In the genomic region with DNA sequence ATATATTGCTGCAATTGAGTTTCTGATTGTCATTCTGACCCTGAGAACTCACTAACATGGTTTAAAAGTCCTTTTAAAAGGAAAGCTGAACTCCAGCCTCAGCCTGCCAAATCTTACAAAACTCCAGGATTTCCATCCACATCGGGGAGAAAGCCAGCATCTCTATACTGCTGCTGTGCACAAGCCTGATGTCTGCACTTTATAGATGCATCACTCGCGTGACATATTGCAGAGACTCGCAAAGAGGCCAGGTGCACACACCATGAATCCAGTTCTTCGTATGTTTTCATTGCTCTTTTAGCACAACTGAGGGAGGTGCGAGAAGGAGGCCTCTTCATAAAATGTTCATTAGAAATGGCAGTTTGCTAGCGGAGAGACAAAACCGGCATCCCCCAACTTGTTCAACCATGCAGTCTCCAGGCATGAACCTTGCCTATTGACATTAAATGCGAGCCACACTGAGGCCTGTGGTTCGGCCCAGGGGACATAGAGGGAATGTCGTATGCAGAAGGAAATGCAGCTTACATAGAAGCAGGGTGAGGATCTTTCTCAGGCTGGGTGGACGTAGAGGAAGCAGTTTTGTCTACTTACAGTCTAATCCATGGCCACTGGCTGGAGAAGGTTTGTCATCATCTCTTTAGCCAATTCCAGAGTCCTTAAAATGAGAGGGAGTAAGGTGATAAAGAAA, we compare ENCODE assay signal across 12 mouse cellular contexts.
DNase-seq lines count a peak whose midpoint lies in the region; ATAC-seq and TF ChIP-seq lines count a peak whose summit lies in the region.
"Had no signal": no experiment of that assay in that cellular context is flagged by ENCODE, and none has a peak within 500 bp of the region (broad histone marks: within the 10 kb centered on the region; RNA-seq: fewer than 3 reads in every experiment).

No protein-coding gene starts in this region.

- H3K27ac ChIP-seq in neural tube, embryonic 13.5 days (replicated peaks), result peak overlapping the region; percentile 82
- no peak overlapping the region for H3K27ac ChIP-seq in forebrain, embryonic 14.5 days (ENCODE audit: low read depth, low read length)
- H3K27ac ChIP-seq in hindbrain, postnatal 0 days, result peak overlapping the region; percentile 70; the same call in 1 of the 2 replicates
- no peak overlapping the region for H3K27ac ChIP-seq in kidney, embryonic 16.5 days (ENCODE audit: low read length)
- H3K27ac ChIP-seq: liver, embryonic 15.5 days had no signal

- no peak for TF ChIP-seq CTCF in hindbrain, postnatal 0 days (IDR thresholded peaks at IDR 0.05; ENCODE audit: low read depth)

- WGBS in neural tube, embryonic 13.5 days, result 46% methylated on average over 12 of the region's 12 CpGs
- WGBS in forebrain, embryonic 14.5 days, result 73% methylated on average over 12 of the region's 12 CpGs
- WGBS in hindbrain, postnatal 0 days, result 62% methylated on average over 12 of the region's 12 CpGs
- whole genome bisulfite sequencing in kidney, embryonic 16.5 days, result 55% methylated on average over 12 of the region's 12 CpGs

- no peak for ATAC-seq in neural tube, embryonic 13.5 days (ENCODE audit: low read depth)
- ATAC-seq in forebrain, embryonic 14.5 days, result no peak; the same call in 1 of the 2 replicates
- ATAC-seq in hindbrain, postnatal 0 days, result no peak
- ATAC-seq in kidney, embryonic 16.5 days (ENCODE audit: low FRiP score, low TSS enrichment), result no peak
- ATAC-seq in megakaryocyte-erythroid progenitor cell, adult 5-6 weeks (replicated peaks; ENCODE audit: low FRiP score, low TSS enrichment, poor library complexity, severe bottlenecking), result no peak

- no peaks in the 10 kb centered on the region for H3K9me3 ChIP-seq in neural tube, embryonic 13.5 days
- no peaks in the 10 kb centered on the region for H3K9me3 ChIP-seq in forebrain, embryonic 14.5 days (replicated peaks; ENCODE audit: control insufficient read depth, low read length)
- H3K9me3 ChIP-seq in hindbrain, postnatal 0 days (ENCODE audit: low read length), result no peaks in the 10 kb centered on the region
- no peaks in the 10 kb centered on the region for H3K9me3 ChIP-seq in kidney, embryonic 16.5 days (ENCODE audit: low read length)
- H3K9me3 ChIP-seq: liver, embryonic 15.5 days; megakaryocyte, embryonic 14.5 days had no signal

- no peak overlapping the region for H3K4me2 ChIP-seq in neural tube, embryonic 13.5 days
- no peak overlapping the region for H3K4me2 ChIP-seq in forebrain, embryonic 14.5 days (ENCODE audit: low read length)
- H3K4me2 ChIP-seq in hindbrain, postnatal 0 days (ENCODE audit: low read depth, low read length), result no peak overlapping the region
- no peak overlapping the region for H3K4me2 ChIP-seq in kidney, embryonic 16.5 days (replicated peaks; ENCODE audit: low read depth, low read length)
- H3K4me2 ChIP-seq: liver, embryonic 15.5 days had no signal

- H3K27me3 ChIP-seq in neural tube, embryonic 13.5 days, result no peaks in the 10 kb centered on the region
- no peaks in the 10 kb centered on the region for H3K27me3 ChIP-seq in forebrain, embryonic 14.5 days (replicated peaks; ENCODE audit: control insufficient read depth, insufficient read depth, low read length)
- no peaks in the 10 kb centered on the region for H3K27me3 ChIP-seq in hindbrain, postnatal 0 days (ENCODE audit: insufficient read depth, low read length)
- H3K27me3 ChIP-seq in kidney, embryonic 16.5 days (ENCODE audit: insufficient read depth, low read length), result no peaks in the 10 kb centered on the region
- H3K27me3 ChIP-seq: liver, embryonic 15.5 days; megakaryocyte, embryonic 14.5 days had no signal

- no peak for DNase-seq in neural tube, embryonic 10.5 days (ENCODE audit: extremely low spot score, low spot score)
- peak; percentile 23 for DNase-seq in forebrain, embryonic 14.5 days (ENCODE audit: low spot score)
- peak; percentile 20 for DNase-seq in hindbrain, postnatal 0 days (ENCODE audit: low spot score)
- peak; percentile 21 for DNase-seq in retina, postnatal 1 day
- DNase-seq in frontal cortex, postnatal 14 days (ENCODE audit: low spot score in 2 of 2), result no peak
- DNase-seq: adrenal gland, postnatal 10 days; kidney, postnatal 14 days had no signal

- H3K36me3 ChIP-seq in neural tube, embryonic 13.5 days, result no peaks in the 10 kb centered on the region
- H3K36me3 ChIP-seq in forebrain, embryonic 14.5 days (ENCODE audit: control insufficient read depth, insufficient read depth, low read length), result no peaks in the 10 kb centered on the region
- no peaks in the 10 kb centered on the region for H3K36me3 ChIP-seq in hindbrain, postnatal 0 days (ENCODE audit: insufficient read depth, low read length)
- no peaks in the 10 kb centered on the region for H3K36me3 ChIP-seq in kidney, embryonic 16.5 days (ENCODE audit: insufficient read depth, low read length)
- H3K36me3 ChIP-seq: liver, embryonic 15.5 days had no signal

- H3K9ac ChIP-seq in neural tube, embryonic 13.5 days, result 0 out of 2 replicates have a peak overlapping the region, but pooled peaks have one; percentile 12
- H3K9ac ChIP-seq in forebrain, embryonic 14.5 days (ENCODE audit: low read length), result no peak overlapping the region
- peak overlapping the region; percentile 9; the same call in 1 of the 2 replicates for H3K9ac ChIP-seq in hindbrain, postnatal 0 days (replicated peaks; ENCODE audit: low read length)
- H3K9ac ChIP-seq in kidney, embryonic 16.5 days (replicated peaks; ENCODE audit: low read length), result no peak overlapping the region
- H3K9ac ChIP-seq: liver, embryonic 15.5 days had no signal

- no peak overlapping the region for H3K4me3 ChIP-seq in neural tube, embryonic 13.5 days
- no peak overlapping the region for H3K4me3 ChIP-seq in forebrain, embryonic 14.5 days (ENCODE audit: low read depth, low read length)
- H3K4me3 ChIP-seq in hindbrain, postnatal 0 days (ENCODE audit: low read length), result no peak overlapping the region
- no peak overlapping the region for H3K4me3 ChIP-seq in kidney, embryonic 16.5 days (ENCODE audit: low read length)
- H3K4me3 ChIP-seq: liver, embryonic 15.5 days; megakaryocyte, embryonic 14.5 days had no signal

- H3K4me1 ChIP-seq in neural tube, embryonic 13.5 days (replicated peaks), result peaks cover 37% of the 10 kb centered on the region
- peaks cover 29% of the 10 kb centered on the region for H3K4me1 ChIP-seq in forebrain, embryonic 14.5 days (ENCODE audit: control insufficient read depth, insufficient read depth, low read length)
- peaks cover 15% of the 10 kb centered on the region; the same call in 1 of the 2 replicates for H3K4me1 ChIP-seq in hindbrain, postnatal 0 days (ENCODE audit: insufficient read depth, low read length)
- H3K4me1 ChIP-seq in kidney, embryonic 16.5 days (ENCODE audit: insufficient read depth, low read length), result peaks cover 25% of the 10 kb centered on the region

Comparison
In these comparisons a context has a peak if more than half of its experiments do, and no peak if none do; other contexts are left out.
1. H3K27ac ChIP-seq: peak in neural tube, embryonic 13.5 days (single experiment) and hindbrain, postnatal 0 days (single experiment); none in forebrain, embryonic 14.5 days (single experiment) and kidney, embryonic 16.5 days (single experiment).
2. H3K9ac ChIP-seq: peak in neural tube, embryonic 13.5 days (single experiment) and hindbrain, postnatal 0 days (single experiment); none in forebrain, embryonic 14.5 days (single experiment) and kidney, embryonic 16.5 days (single experiment).
3. DNase-seq: peak in forebrain, embryonic 14.5 days (single experiment), hindbrain, postnatal 0 days (single experiment) and retina, postnatal 1 day (single experiment); none in neural tube, embryonic 10.5 days (single experiment) and frontal cortex, postnatal 14 days (0 of 2).